Mouse (Mus musculus): ENCODE results near the gene Dnaja2.

DNA sequence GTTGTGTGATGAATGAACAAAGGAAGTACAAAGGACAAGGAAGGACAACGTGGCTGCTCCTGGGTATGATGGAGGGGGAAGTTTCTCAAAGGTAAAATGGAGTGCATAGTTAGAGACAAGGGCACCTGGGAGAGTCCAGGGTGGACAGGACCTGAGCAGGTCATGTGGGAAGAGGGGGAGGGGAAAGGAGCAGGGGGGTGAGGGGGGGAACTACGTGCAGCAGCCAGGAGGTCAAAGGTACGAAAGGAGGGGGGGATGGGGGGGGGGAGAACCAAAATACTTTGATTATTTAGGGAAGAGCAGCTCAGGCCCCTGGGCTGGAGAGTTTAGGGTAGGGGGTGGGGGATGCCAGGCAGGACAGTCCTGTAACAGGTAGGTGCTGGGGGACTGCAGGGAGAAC lies 39.8 kb upstream of the Dnaja2 start:
- TF ChIP-seq CTCF (conservative IDR thresholded peaks at IDR 0.05; ENCODE audit: insufficient read depth, insufficient read length, low read depth, low read length), result no peak
- no peak for TF ChIP-seq POLR2A (IDR thresholded peaks at IDR 0.05; ENCODE audit: low read depth, low read length)
